Mouse (Mus musculus): ENCODE data around the gene H2afy2.

The H2afy2 gene

GRCm38 (mm10) chr10:61783621-61784251 lies at the start of gene H2afy2:
H2afy2 (minus strand) TSS chr10:61784147.
- peak; percentile 77 for DNase-seq (ENCODE audit: low spot score in 2 of 2)

- no peak for DNase-seq (ENCODE audit: low spot score in 2 of 2)
These were observed 48.8 kb upstream of the H2afy2 start for GRCm38 (mm10) chr10:61832713-61833112.

DNA sequence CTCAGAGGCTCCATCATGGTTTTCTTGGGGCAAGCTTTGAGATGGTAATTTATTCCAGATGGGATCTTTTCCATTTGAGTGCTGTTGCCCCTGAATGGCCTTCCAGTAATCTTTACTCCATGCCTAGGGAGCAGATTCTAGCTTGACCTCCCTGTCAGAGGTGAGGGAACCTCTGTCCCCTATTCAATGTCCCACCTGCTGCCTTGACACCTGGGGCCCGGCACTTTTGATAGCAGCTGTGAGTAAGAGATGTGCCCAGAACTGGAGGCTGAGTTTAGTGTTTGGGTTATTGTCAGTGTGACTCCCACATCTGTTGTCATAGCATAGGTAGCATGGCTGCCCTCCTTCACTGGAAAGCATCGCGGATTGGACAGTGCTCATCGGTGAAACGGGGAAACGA lies 47.8 kb upstream of the H2afy2 start:
- no peak for DNase-seq (ENCODE audit: low spot score in 2 of 2)

GRCm38 (mm10) chr10:61831251-61831650 lies 47.3 kb upstream of the H2afy2 start:
- DNase-seq (ENCODE audit: low spot score in 2 of 2) = no peak

GRCm38 (mm10) chr10:61830817-61831216 lies 46.9 kb upstream of the H2afy2 start:
- DNase-seq (ENCODE audit: low spot score in 2 of 2) = no peak

GRCm38 (mm10) chr10:61829046-61829445 lies 45.1 kb upstream of the H2afy2 start:
- DNase-seq (ENCODE audit: low spot score in 2 of 2) = no peak

DNA sequence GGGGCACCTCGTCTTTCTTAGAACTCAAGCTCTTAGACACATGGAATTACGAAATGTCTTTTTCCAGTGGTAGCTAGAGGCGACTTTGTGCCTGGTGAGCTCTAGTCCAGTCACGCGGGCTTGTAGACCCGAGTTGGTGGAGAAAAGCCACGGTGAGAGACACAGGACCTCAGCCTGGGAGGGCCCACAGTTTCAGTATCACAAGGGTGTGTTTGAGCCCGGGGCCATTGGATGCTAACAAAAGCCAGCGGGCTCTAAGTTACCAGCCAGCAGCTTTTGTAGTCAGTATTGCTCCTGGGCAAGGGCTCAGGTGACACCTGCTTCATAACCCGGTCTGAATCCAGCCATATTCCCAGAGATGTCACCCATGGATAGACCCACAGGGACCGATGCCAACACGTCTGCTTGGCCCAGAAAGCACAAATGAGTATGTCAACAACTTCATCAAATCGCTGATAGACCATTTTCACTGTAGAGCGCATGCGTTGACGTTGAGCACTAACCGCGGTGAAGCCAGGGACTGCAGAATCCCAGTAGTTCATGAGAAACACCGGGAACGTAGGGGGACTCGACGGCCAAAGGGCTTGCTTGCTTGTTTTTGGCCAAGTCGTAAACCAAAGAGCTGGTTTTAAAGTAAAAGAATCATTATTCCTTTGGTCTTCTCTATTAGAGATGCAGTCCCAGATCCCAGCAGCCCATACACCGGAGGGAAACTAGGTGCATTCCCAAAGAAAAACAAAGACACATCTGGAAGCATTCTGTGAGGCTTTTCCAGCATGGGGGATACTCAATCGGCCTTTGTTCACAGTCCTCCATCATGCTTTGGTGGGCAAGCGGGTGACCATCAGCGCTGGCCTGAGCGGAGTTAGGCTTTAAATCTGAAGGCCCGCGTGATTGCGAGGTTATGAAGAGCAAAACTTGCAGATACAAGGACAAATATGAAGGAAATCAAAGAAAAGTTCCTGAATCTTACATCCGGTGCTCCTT lies 44.3 kb upstream of the H2afy2 start:
- no peak for DNase-seq (ENCODE audit: low spot score in 2 of 2)

GRCm38 (mm10) chr10:61826753-61827435 lies 42.9 kb upstream of the H2afy2 start:
- DNase-seq (ENCODE audit: low spot score in 2 of 2) = no peak

DNA sequence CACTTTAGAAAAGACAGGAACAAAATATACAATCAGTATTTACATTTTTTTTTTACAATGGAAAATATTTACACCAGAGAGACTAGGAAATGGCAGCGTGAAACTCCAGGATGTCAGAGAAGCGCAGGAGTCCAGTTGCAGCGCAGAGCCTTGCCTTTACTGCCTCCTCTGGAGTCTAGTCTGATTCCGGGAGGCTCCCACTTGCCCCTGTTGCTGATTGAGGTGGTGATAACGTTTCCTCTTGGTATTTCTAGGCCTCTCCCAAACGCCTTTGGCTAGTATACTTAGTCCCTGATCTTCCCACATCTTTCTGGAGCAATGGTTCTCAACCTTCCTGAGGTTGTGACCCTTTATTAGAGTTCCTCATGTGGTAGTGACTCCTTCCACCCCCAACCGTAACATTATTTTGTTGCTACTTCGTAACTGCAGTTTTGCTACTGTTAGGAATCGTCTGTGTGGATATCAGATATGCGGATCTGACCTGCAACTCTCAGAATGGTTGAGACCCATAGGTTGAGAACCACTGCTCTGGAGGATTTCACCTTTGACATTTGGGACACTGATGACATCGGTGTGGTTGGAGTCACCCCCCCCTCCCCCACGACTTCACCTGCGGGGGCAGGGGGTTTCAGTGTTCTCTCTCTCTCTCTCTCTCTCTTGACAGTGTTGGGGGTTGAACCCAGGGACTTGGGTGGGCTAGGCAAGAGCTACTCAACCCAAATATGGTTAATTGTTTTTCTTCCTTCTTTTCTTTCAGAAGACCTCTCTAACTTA lies 42.2 kb upstream of the H2afy2 start:
- no peak for DNase-seq (ENCODE audit: low spot score in 2 of 2)

GRCm38 (mm10) chr10:61825536-61825935 lies 41.6 kb upstream of the H2afy2 start:
- DNase-seq (ENCODE audit: low spot score in 2 of 2) = no peak

GRCm38 (mm10) chr10:61823731-61824115 lies 39.8 kb upstream of the H2afy2 start:
- no peak for DNase-seq (ENCODE audit: low spot score in 2 of 2)

GRCm38 (mm10) chr10:61822968-61823730 lies 39.2 kb upstream of the H2afy2 start:
- no peak for DNase-seq (ENCODE audit: low spot score in 2 of 2)

DNA sequence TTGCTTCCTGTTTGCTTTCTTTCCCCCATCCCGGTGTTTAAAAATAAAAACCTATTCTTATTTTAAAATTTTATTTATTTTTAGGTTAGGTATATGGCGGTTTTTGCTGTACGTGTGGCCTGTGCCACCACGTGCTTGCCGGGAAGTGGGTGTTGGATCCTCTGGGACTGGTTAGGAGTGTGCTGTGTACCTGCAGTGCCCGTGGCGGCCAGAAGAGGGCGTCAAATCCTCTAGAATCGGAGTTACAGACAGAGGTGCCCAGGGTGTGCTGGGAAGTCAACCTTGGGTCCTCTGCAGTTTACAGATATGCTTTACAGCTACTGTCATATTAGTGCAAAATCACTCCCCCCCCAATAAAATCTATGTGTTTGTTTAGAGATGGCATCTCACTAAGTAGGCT lies 36.1 kb upstream of the H2afy2 start:
- peak in 1 of 2 experiments; percentile 6 for DNase-seq (ENCODE audit: low spot score in 2 of 2)

DNA sequence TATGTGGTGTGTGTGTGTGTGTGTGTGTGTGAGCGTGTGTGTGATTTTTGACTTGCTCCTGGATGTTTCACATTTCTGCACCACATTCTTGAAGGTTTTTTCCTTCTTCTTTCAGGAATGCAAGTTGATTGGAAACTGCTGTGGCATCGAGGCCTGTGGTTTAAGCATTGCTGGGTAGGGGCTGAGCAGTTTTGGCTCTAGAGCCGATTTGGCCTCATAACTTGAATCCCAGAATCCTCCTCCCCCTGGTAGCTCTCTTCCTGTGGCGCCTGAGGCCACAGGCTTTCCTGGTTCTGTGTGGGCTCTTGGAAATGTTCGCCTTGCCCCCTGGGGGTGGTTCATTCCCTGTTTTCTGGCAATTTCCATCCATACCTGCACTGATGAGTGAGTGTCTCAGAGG lies 28.0 kb upstream of the H2afy2 start:
- DNase-seq (ENCODE audit: low spot score in 2 of 2) = no peak

DNA sequence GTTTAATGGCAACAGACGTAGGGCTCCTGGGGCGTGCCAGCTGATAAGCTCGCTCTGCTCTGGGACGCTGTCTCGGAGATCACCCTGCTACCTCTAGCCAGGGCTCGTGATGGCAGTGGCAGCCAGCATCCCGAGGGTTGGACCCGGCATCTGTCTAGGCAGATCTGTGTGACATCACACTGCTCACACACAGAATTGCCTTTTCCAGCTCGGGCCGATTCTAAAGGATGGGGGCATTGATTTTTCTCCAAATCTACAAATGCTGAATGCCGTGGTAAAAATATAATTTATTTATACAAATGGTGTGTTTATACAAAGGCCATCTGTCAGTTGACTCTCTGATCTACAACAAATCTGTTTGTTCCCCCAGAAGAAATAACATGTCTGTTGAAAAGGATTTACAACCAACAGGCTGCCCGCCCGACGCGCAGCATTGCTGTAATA lies 14.2 kb upstream of the H2afy2 start:
- no peak for DNase-seq (ENCODE audit: low spot score in 2 of 2)

- no peak for DNase-seq (ENCODE audit: low spot score in 2 of 2)
These were observed 11.5 kb upstream of the H2afy2 start for GRCm38 (mm10) chr10:61795458-61795857.

DNA sequence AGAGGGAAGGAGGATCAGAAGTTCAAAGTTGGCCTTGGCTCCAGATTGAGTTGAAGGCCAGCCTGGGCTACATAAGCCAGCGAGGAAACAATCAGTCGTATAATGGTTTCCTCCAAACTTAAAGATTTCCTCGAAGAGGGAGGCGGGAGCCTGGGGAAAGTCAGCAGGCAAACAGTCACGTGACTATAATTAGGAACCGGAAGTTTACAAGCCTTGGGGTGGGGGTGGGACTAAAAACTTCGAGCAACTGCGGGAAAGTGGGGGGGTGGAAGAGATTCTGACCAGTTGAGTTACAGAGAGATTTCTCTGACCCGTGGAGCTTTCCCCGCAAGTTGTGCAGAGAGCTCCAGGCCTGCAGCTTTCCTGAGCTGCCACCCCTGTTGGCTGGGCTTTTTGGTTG lies 11.0 kb upstream of the H2afy2 start:
- no peak for DNase-seq (ENCODE audit: low spot score in 2 of 2)

DNA sequence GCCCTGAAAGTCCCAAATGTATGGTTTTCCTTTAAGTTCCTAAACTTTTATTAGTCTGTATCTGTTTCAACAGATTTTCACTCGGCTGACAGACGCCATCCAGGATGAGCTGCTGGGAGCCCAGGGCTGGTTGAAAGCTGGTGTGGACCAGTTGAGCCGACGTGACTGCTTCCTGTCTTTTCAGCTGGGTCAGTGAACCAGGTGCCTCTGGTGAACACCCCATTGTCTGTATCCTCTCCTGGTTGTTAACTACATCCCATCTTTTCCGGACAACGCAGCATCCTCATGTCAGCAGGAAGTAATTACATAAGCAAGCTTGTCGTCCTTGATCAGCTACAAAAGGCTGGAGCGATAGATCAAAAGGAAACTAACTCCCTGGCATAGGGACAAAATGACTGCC lies 9.1 kb upstream of the H2afy2 start:
- no peak for DNase-seq (ENCODE audit: low spot score in 2 of 2)

GRCm38 (mm10) chr10:61788499-61788898 lies 4.6 kb upstream of the H2afy2 start:
- DNase-seq (ENCODE audit: low spot score in 2 of 2) = no peak

DNA sequence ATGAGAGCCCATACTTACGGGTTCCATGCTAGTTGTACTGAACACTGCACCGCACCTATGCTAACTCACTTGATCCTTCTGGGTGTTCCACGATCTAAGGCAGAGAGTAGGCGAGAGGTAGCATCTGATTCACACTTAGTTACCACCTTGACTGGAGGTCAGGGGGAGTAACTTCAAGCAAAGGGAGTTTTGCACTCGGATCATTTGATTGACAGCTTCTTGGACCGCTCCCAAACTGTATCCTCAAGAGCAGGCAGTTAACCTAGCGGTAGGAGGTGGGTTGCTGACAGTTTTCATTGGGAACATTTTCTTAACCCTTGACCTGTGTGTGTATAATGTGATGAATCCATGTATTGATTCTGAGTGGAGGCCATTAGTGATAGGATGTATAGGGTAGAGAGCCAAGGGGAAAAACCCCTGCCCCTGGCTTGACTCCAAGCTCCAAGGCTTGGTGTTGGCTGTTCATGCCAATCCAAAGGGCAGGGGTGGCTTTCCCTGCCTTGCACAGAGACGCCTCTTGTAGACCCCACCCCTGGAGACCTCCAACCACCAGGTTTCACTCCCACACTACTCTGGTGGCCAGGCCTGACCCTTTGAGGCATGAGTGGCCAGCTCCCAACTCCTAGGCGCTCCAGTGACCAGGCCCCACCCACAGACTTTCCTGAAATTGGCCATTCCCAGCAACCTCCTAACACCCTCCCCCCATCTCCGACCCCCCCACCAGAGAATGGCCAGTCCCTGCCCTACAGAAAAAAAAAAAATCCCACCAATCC lies 3.8 kb upstream of the H2afy2 start:
- no peak for DNase-seq (ENCODE audit: low spot score in 2 of 2)
